Mouse (Mus musculus): Measurements from ENCODE around the gene Macrod1. TPM values are rescaled to one million over a fixed set of nuclear protein-coding genes. Genes with fewer than 3 reads are reported as not detected.

Gene Macrod1
- polyA plus RNA-seq, 1 experiment from 2014 or later, result 22.1 TPM

GRCm38 (mm10) chr19:7164238-7164637, 107.6 kb downstream of the Macrod1 start:
- no peak for ATAC-seq (ENCODE audit: insufficient number of reproducible peaks, low FRiP score, low TSS enrichment, low read depth)
- Histone ChIP-seq H3K27me3 (peaks cover 18% of the 10 kb centered on the region), H3K4me1 (peaks cover 49% of the 10 kb centered on the region), H3K9ac (no peak overlapping the region), H3K4me2 (replicated peaks) (peak overlapping the region; percentile 95), H3K27ac (replicated peaks) (0 out of 2 replicates have a peak overlapping the region, but pooled peaks have one; percentile 55), H3K4me3 (replicated peaks) (peak overlapping the region; percentile 76), H3K9me3 (replicated peaks) (no peaks in the 10 kb centered on the region), H3K36me3 (no peaks in the 10 kb centered on the region)
- 6% methylated on average over 6 of the region's 6 CpGs for WGBS

- Histone ChIP-seq H3K27me3 (peaks cover 18% of the 10 kb centered on the region), H3K27ac (replicated peaks) (peak overlapping the region; percentile 55), H3K36me3 (no peaks in the 10 kb centered on the region), H3K4me1 (peaks cover 43% of the 10 kb centered on the region), H3K4me3 (replicated peaks) (peak overlapping the region; percentile 76), H3K4me2 (replicated peaks) (peak overlapping the region; percentile 95), H3K9ac (peak overlapping the region; percentile 75), H3K9me3 (replicated peaks) (no peaks in the 10 kb centered on the region)
- peak; percentile 23; the same call in 1 of the 2 replicates for ATAC-seq (ENCODE audit: insufficient number of reproducible peaks, low FRiP score, low TSS enrichment, low read depth)
- WGBS, result under 1% methylated on average over 35 of the region's 35 CpGs
Measured at GRCm38 (mm10) chr19:7164820-7165323, 108.3 kb downstream of the Macrod1 start.

DNA sequence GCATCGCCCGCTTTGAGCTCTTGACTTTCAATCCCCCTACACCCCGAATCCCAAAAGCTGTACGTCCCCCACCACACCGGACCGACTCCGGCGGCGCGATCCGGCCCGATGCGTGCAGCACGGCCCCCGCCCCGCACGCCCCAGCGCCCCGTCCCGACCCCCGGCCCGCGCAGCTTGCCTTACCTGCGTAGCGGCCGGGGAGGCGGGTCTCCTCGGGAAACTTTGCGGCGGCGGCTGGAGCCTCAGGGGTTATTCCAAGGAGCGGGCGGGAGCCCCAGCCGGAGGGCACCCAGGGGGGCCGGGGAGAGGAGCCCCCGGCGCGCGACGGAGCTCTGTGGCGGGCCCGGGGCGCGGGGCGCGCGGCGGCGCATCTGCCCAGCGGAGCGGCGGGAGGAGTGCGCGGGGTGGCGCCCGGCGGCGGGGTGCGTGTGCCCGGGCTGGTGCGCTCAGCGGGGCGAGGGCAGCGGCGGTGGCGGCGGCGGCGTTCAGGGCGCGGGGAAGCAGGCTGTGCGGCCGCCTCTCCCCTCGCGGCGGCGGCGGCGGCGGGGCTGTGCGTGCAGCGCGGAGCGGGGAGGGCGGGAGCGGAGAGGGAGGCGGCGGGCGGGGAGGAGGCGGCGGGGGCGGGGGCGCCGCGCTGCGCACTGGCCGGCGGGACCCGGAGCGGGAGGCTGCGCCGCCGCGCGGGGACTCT, 109.0 kb downstream of the Macrod1 start:
- WGBS, result under 1% methylated on average over 78 of the region's 105 CpGs
- Histone ChIP-seq H3K4me3 (replicated peaks) (peak overlapping the region; percentile 76), H3K9me3 (replicated peaks) (no peaks in the 10 kb centered on the region), H3K4me2 (replicated peaks) (peak overlapping the region; percentile 95), H3K9ac (peak overlapping the region; percentile 75), H3K27me3 (peaks cover 18% of the 10 kb centered on the region), H3K4me1 (peaks cover 35% of the 10 kb centered on the region), H3K27ac (replicated peaks) (peak overlapping the region; percentile 55; the same call in 1 of the 2 replicates), H3K36me3 (no peaks in the 10 kb centered on the region)
- ATAC-seq (ENCODE audit: insufficient number of reproducible peaks, low FRiP score, low TSS enrichment, low read depth), result peak; percentile 36; the same call in 1 of the 2 replicates

DNA sequence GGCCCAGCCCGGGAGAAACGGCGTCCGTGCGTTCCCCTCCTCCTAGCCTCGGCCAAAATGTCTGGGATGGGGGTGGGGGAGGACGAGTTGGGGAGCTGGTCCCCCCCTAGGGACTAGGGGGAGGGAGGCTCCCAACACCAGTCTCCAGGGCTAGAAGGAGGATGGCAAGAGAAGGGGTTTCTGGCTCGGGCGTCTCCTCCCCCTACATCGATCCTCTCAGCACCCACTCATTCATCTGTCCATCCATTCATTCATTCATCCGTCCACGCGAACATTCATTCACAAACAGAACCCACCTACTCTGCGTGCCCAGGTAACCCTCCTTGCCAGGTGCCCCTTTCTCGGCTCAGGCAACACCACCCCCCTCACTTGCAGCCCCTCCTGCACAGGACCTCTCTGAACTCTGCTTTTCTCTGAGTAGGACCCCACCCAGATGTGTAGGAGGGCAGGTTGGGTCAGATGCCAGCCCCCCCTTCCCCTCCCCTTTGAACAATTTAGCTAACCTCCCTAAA, 109.6 kb downstream of the Macrod1 start:
- Histone ChIP-seq H3K4me3 (replicated peaks) (peak overlapping the region; percentile 76), H3K4me1 (peaks cover 37% of the 10 kb centered on the region), H3K9ac (peak overlapping the region; percentile 75), H3K27ac (replicated peaks) (no peak overlapping the region), H3K36me3 (no peaks in the 10 kb centered on the region), H3K9me3 (replicated peaks) (no peaks in the 10 kb centered on the region), H3K27me3 (peaks cover 18% of the 10 kb centered on the region), H3K4me2 (replicated peaks) (peak overlapping the region; percentile 95)
- peak; percentile 5; the same call in 1 of the 2 replicates for ATAC-seq (ENCODE audit: insufficient number of reproducible peaks, low FRiP score, low TSS enrichment, low read depth)
- 2% methylated on average over 15 of the region's 15 CpGs for WGBS

- Histone ChIP-seq H3K9me3 (replicated peaks) (no peaks in the 10 kb centered on the region), H3K4me2 (replicated peaks) (no peak overlapping the region), H3K9ac (no peak overlapping the region), H3K36me3 (no peaks in the 10 kb centered on the region), H3K4me1 (peaks cover 42% of the 10 kb centered on the region), H3K4me3 (replicated peaks) (0 out of 2 replicates have a peak overlapping the region, but pooled peaks have one; percentile 76), H3K27me3 (peaks cover 18% of the 10 kb centered on the region), H3K27ac (replicated peaks) (no peak overlapping the region)
- WGBS, result 12% methylated on average over 6 of the region's 6 CpGs
- no peak for ATAC-seq (ENCODE audit: insufficient number of reproducible peaks, low FRiP score, low TSS enrichment, low read depth)
Measured at GRCm38 (mm10) chr19:7166767-7167166, 110.2 kb downstream of the Macrod1 start.

GRCm38 (mm10) chr19:7168423-7168822, 111.8 kb downstream of the Macrod1 start:
- Histone ChIP-seq H3K4me1 (peaks cover 48% of the 10 kb centered on the region), H3K36me3 (no peaks in the 10 kb centered on the region), H3K9me3 (replicated peaks) (no peaks in the 10 kb centered on the region), H3K4me2 (replicated peaks) (no peak overlapping the region), H3K9ac (no peak overlapping the region), H3K4me3 (replicated peaks) (no peak overlapping the region), H3K27ac (replicated peaks) (no peak overlapping the region), H3K27me3 (peaks cover 15% of the 10 kb centered on the region)
- 54% methylated on average over 2 of the region's 2 CpGs for WGBS
- ATAC-seq (ENCODE audit: insufficient number of reproducible peaks, low FRiP score, low TSS enrichment, low read depth), result no peak

GRCm38 (mm10) chr19:7170916-7171315, 114.3 kb downstream of the Macrod1 start:
- H3K36me3 ChIP-seq, result no peaks in the 10 kb centered on the region
- H3K9me3 ChIP-seq (replicated peaks), result no peaks in the 10 kb centered on the region
- H3K27me3 ChIP-seq, result peaks cover 12% of the 10 kb centered on the region
- H3K27ac ChIP-seq (replicated peaks), result 0 out of 2 replicates have a peak overlapping the region, but pooled peaks have one; percentile 4
- no peak overlapping the region for H3K4me2 ChIP-seq (replicated peaks)
- H3K4me3 ChIP-seq (replicated peaks), result no peak overlapping the region
- WGBS, result 72% methylated on average over 6 of the region's 6 CpGs
- peaks cover 38% of the 10 kb centered on the region for H3K4me1 ChIP-seq
- no peak for ATAC-seq (ENCODE audit: insufficient number of reproducible peaks, low FRiP score, low TSS enrichment, low read depth)
- H3K9ac ChIP-seq, result no peak overlapping the region

DNA sequence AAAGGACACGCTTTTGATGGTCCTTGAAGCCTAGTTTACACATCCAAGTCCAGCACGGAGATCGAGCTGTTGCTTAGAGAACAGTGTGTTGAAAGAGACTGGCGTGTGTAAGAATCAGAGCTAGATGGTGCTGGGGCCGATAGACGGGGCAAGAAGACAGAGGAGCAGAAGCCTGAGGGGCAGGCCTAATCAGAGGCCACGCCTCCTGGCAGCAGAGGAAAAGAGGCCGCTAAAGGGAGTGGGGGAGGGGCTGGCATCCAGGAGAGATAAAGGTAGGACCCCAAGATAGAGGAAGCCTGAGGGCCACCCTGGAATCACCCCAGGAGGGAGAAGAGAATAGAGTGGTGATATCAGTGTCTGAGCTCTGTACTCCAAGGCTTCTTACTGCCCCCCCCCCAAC, 114.8 kb downstream of the Macrod1 start:
- H3K9me3 ChIP-seq (replicated peaks), result no peaks in the 10 kb centered on the region
- no peak overlapping the region for H3K4me2 ChIP-seq (replicated peaks)
- 15% methylated on average over 8 of the region's 8 CpGs for WGBS
- H3K4me1 ChIP-seq, result peaks cover 38% of the 10 kb centered on the region
- no peak overlapping the region for H3K9ac ChIP-seq
- H3K4me3 ChIP-seq (replicated peaks), result no peak overlapping the region
- no peak for ATAC-seq (ENCODE audit: insufficient number of reproducible peaks, low FRiP score, low TSS enrichment, low read depth)
- peaks cover 8% of the 10 kb centered on the region for H3K27me3 ChIP-seq
- no peaks in the 10 kb centered on the region for H3K36me3 ChIP-seq
- H3K27ac ChIP-seq (replicated peaks), result peak overlapping the region; percentile 4; the same call in 1 of the 2 replicates

DNA sequence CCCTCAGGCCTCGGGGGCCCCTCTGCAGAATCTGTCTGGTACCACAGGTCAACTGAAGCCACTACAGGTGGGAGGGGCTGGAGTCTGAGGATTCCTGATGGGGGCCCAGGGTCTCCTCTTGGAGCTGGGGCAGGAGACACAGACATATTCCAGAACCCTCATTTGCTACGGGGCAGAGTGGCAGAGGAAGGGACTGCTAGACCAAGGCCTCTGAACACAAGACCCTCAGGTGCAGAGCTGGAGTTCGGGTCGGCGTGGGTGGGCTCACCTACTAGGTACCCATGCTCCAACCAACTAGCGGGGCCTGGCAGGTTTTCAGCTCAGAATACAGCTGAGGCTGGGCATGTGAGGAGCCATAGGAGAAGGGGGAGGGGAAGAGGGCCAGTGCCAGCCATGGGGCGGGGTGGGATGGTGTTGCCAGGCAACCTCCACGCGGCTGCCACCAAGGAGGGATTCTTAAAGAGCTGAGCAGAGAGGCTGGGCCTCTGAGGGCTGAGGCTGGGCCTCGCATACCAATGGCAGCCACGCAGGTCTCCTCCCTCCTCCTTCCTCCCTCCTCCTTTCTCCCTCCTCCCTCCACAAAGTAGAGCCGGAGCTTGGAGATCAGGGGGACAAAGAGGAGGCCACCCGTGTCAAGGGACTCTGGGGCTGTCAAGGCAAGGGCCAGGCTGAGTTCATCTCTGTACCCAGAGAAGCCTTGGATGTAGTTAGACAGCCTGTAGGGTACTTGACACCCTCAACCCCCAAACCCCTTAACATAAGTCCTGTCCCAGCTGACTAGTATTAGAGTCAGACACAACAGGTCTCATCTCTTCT, 115.6 kb downstream of the Macrod1 start:
- Histone ChIP-seq H3K9ac (no peak overlapping the region), H3K36me3 (no peaks in the 10 kb centered on the region), H3K9me3 (replicated peaks) (no peaks in the 10 kb centered on the region), H3K4me1 (peaks cover 39% of the 10 kb centered on the region), H3K27me3 (peaks cover 7% of the 10 kb centered on the region), H3K4me2 (replicated peaks) (no peak overlapping the region), H3K27ac (replicated peaks) (no peak overlapping the region), H3K4me3 (replicated peaks) (no peak overlapping the region)
- whole genome bisulfite sequencing, result 16% methylated on average over 13 of the region's 13 CpGs
- ATAC-seq (ENCODE audit: insufficient number of reproducible peaks, low FRiP score, low TSS enrichment, low read depth), result peak; percentile 86

DNA sequence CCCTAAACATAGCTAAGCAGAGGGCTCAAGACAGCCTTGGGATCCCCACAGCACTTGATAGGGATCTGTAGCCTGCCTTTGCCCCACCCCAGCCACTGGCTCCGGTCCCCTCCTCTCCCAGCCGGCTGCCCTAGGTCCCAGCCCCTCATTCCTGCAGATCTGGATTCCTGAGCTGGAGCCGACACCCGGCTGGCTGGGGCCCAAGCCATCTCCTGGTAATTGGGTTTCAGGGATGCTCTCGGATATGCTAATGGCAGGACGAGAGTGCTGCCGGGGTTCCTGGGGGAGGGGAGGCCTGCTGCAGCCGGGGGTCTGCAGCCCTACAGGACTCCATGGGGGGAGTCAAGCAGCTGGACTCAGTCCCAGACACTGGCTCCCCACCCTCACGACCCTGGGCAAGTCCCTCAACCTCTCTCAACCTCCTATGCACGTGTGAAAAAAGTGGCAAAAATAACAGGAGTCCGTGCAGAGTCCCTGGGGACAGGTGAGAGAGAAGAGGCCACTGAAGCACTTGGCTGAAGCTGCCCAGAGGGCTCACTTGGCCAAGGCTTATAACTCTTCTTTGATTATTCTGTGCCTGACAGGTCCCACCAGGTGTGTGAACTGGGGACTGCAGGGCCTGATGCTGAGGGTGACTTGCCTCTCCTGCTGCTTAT, 119.6 kb downstream of the Macrod1 start:
- Histone ChIP-seq H3K27ac (replicated peaks) (peak overlapping the region; percentile 48), H3K9me3 (replicated peaks) (no peaks in the 10 kb centered on the region), H3K9ac (no peak overlapping the region), H3K4me3 (replicated peaks) (no peak overlapping the region), H3K4me2 (replicated peaks) (no peak overlapping the region), H3K27me3 (no peaks in the 10 kb centered on the region), H3K36me3 (no peaks in the 10 kb centered on the region), H3K4me1 (peaks cover 62% of the 10 kb centered on the region)
- 11% methylated on average over 11 of the region's 11 CpGs for WGBS
- no peak for ATAC-seq (ENCODE audit: insufficient number of reproducible peaks, low FRiP score, low TSS enrichment, low read depth)

Data from embryonic facial prominence, embryonic 15.5 days (tissue).